Mouse (Mus musculus) adrenal gland, adult 2 months (tissue): ENCODE measurements around the gene Teddm2. TPM values are rescaled to one million over a fixed set of nuclear protein-coding genes. Genes with fewer than 3 reads are reported as not detected.
"Not testable (repeated sequence)": the region's sequence is repeated elsewhere in the genome, so short reads cannot be mapped to it uniquely, and the experiment has no call there.

Source experiments
- DNase-seq: peaks from one replicate; pipeline ENCODE4 v3.0.0; 2021
- polyA plus RNA-seq: library from polyadenylated mRNA; depleted of rRNA; stranded (reverse); fragments of >200 nt; gene quantifications from 2 replicates; pipeline ENCODE4 v1.2.3, GENCODE M21; 2012
- total RNA-seq, 2 experiments: library from RNA; stranded (reverse); gene quantifications; 2 replicates each; pipeline ENCODE4 v1.2.3; 2021

The Teddm2 gene
- total and polyA plus RNA-seq, 3 experiments, result 0.24 to 0.52 (median 0.29) TPM

GRCm38 (mm10) chr1:153904236-153904635 lies 4.2 kb upstream of the Teddm2 start:
- no peak for DNase-seq

- DNase-seq, result no peak
Measured at GRCm38 (mm10) chr1:153903006-153903405, 3.0 kb upstream of the Teddm2 start.

GRCm38 (mm10) chr1:153900860-153901730 lies 1.1 kb upstream of the Teddm2 start:
- DNase-seq, result peak; percentile 53

- DNase-seq, result no peak
Measured at GRCm38 (mm10) chr1:153900381-153900780, 353 bp upstream of the Teddm2 start.

- DNase-seq, result no peak
Measured at GRCm38 (mm10) chr1:153898989-153899730, 868 bp downstream of the Teddm2 start.

- DNase-seq, result no peak
Measured at GRCm38 (mm10) chr1:153897196-153897595, 2.8 kb downstream of the Teddm2 start.

- peak; percentile 72 for DNase-seq
Measured at GRCm38 (mm10) chr1:153894979-153895378, 5.0 kb downstream of the Teddm2 start.

- no peak for DNase-seq
Measured at GRCm38 (mm10) chr1:153894201-153894893, 5.7 kb downstream of the Teddm2 start.

- no peak for DNase-seq
Measured at GRCm38 (mm10) chr1:153893746-153894145, 6.3 kb downstream of the Teddm2 start.

- DNase-seq, result no peak
Measured at GRCm38 (mm10) chr1:153891442-153891841, 8.6 kb downstream of the Teddm2 start, which contains the start of gene Teddm1a. Gene Teddm1a, plus strand, starts transcription at chr1:153891742.

- DNase-seq, result no peak
Measured at GRCm38 (mm10) chr1:153890121-153890520, 9.9 kb downstream of the Teddm2 start.

- DNase-seq, result no peak
Measured at GRCm38 (mm10) chr1:153886024-153886633, 13.9 kb downstream of the Teddm2 start.

- not testable (repeated sequence) for DNase-seq
Measured at GRCm38 (mm10) chr1:153880391-153880790, 19.6 kb downstream of the Teddm2 start.

GRCm38 (mm10) chr1:153874045-153874444 lies 26.0 kb downstream of the Teddm2 start, which contains the start of gene Teddm1b:
Gene Teddm1b, plus strand, starts transcription at chr1:153874345.
- no peak for DNase-seq

GRCm38 (mm10) chr1:153855946-153856345 lies 44.1 kb downstream of the Teddm2 start:
- peak; percentile 3 for DNase-seq

GRCm38 (mm10) chr1:153852696-153853095 lies 47.3 kb downstream of the Teddm2 start:
- not testable (repeated sequence) for DNase-seq

GRCm38 (mm10) chr1:153846867-153847266 lies 53.2 kb downstream of the Teddm2 start:
- no peak for DNase-seq

GRCm38 (mm10) chr1:153846420-153846819 lies 53.6 kb downstream of the Teddm2 start:
- no peak for DNase-seq

- DNase-seq, result no peak
Measured at GRCm38 (mm10) chr1:153844042-153844441, 56.0 kb downstream of the Teddm2 start, which contains the start of gene Rgsl1. Gene Rgsl1, minus strand, starts transcription at chr1:153844142.

GRCm38 (mm10) chr1:153842121-153842740 lies 57.8 kb downstream of the Teddm2 start:
- DNase-seq, result no peak

- DNase-seq, result no peak
Measured at GRCm38 (mm10) chr1:153836036-153836435, 64.0 kb downstream of the Teddm2 start.
